Comparison of ENCODE assay signal across 25 mouse cellular contexts in genomic region chr10:76262431-76262830, GRCm38 (mm10). TPM values are rescaled to one million over a fixed set of nuclear protein-coding genes. Genes with fewer than 3 reads are reported as not detected.
DNase-seq lines count a peak whose midpoint lies in the region; ATAC-seq and TF ChIP-seq lines count a peak whose summit lies in the region.
"Had no signal": no experiment of that assay in that cellular context is flagged by ENCODE, and none has a peak within 500 bp of the region (broad histone marks: within the 10 kb centered on the region; RNA-seq: fewer than 3 reads in every experiment).

No protein-coding gene starts in this region.

- no peak overlapping the region for H3K9ac ChIP-seq in forebrain, embryonic 16.5 days (replicated peaks; ENCODE audit: low read depth, low read length)
- H3K9ac ChIP-seq: embryonic facial prominence, embryonic 12.5 days; hindbrain, embryonic 14.5 days; liver, embryonic 13.5 days; lung, embryonic 14.5 days; neural tube, embryonic 15.5 days had no signal

- no peak overlapping the region for H3K4me2 ChIP-seq in forebrain, embryonic 16.5 days (ENCODE audit: low read length)
- H3K4me2 ChIP-seq in myocyte (ENCODE audit: low read depth), result peak overlapping the region; percentile 26
- H3K4me2 ChIP-seq: embryonic facial prominence, embryonic 12.5 days; hindbrain, embryonic 14.5 days; liver, embryonic 13.5 days; lung, embryonic 14.5 days; midbrain, embryonic 11.5 days; neural tube, embryonic 15.5 days had no signal

- H3K4me1 ChIP-seq in forebrain, embryonic 10.5 days, result peaks cover 22% of the 10 kb centered on the region
- no peaks in the 10 kb centered on the region for H3K4me1 ChIP-seq in forebrain, embryonic 16.5 days (replicated peaks; ENCODE audit: control insufficient read depth, insufficient read depth, low read length)
- H3K4me1 ChIP-seq: liver, embryonic 13.5 days; neural tube, embryonic 15.5 days had no signal

- no peak for TF ChIP-seq POLR2A in myocyte (IDR thresholded peaks at IDR 0.05; ENCODE audit: insufficient read length, low read depth)

- no peaks in the 10 kb centered on the region for H3K27me3 ChIP-seq in forebrain, embryonic 10.5 days (ENCODE audit: poor library complexity, severe bottlenecking)
- H3K27me3 ChIP-seq in forebrain, embryonic 16.5 days (replicated peaks; ENCODE audit: control insufficient read depth, insufficient read depth, low read length), result no peaks in the 10 kb centered on the region
- no peaks in the 10 kb centered on the region for H3K27me3 ChIP-seq in myocyte (ENCODE audit: control insufficient read depth, insufficient read depth, insufficient read length)
- H3K27me3 ChIP-seq: embryonic facial prominence, embryonic 12.5 days; liver, embryonic 13.5 days; neural tube, embryonic 15.5 days had no signal

- peaks cover 25% of the 10 kb centered on the region for H3K36me3 ChIP-seq in forebrain, embryonic 10.5 days (replicated peaks)
- peaks cover 12% of the 10 kb centered on the region for H3K36me3 ChIP-seq in forebrain, embryonic 16.5 days (ENCODE audit: control insufficient read depth, insufficient read depth)
- H3K36me3 ChIP-seq in myocyte (ENCODE audit: control insufficient read depth, insufficient read depth), result no peaks in the 10 kb centered on the region
- H3K36me3 ChIP-seq: liver, embryonic 13.5 days had no signal

- no peaks in the 10 kb centered on the region for H3K9me3 ChIP-seq in forebrain, embryonic 10.5 days
- no peaks in the 10 kb centered on the region for H3K9me3 ChIP-seq in forebrain, embryonic 16.5 days (ENCODE audit: control insufficient read depth, low read length)
- H3K9me3 ChIP-seq: embryonic facial prominence, embryonic 12.5 days; liver, embryonic 13.5 days; neural tube, embryonic 15.5 days had no signal

- H3K4me3 ChIP-seq in forebrain, embryonic 10.5 days, result no peak overlapping the region
- no peak overlapping the region for H3K4me3 ChIP-seq in forebrain, embryonic 16.5 days (replicated peaks; ENCODE audit: low read length)
- no peak overlapping the region for H3K4me3 ChIP-seq in myocyte
- H3K4me3 ChIP-seq: embryonic facial prominence, embryonic 12.5 days; heart, adult 2 months; left cerebral cortex, adult 2 months; liver, embryonic 13.5 days; neural tube, embryonic 15.5 days had no signal

- ATAC-seq in forebrain, embryonic 16.5 days, result no peak
- ATAC-seq: forebrain, embryonic 14.5 days had no signal

- H3K79me2 ChIP-seq in myocyte (ENCODE audit: control insufficient read depth, insufficient read depth), result no peaks in the 10 kb centered on the region

- no peak overlapping the region for H3ac ChIP-seq in myocyte (ENCODE audit: control insufficient read depth, insufficient read length)

- WGBS in forebrain, embryonic 10.5 days, result 72% methylated on average over 4 of the region's 4 CpGs
- WGBS in forebrain, embryonic 16.5 days, result 76% methylated on average over 4 of the region's 4 CpGs

- no peak for DNase-seq in forebrain, embryonic 10.5 days (ENCODE audit: extremely low spot score, low spot score)
- peak; percentile 58 for DNase-seq in testis, postnatal 14 days (ENCODE audit: low spot score)
- DNase-seq in testis, postnatal 10 days (ENCODE audit: low spot score), result no peak
- no peak for DNase-seq in ovary, adult 18-20 months (ENCODE audit: low spot score)
- DNase-seq in thymus, adult 18-20 months, result no peak
- DNase-seq: adrenal gland, postnatal 25 days; B cell, adult 2 months; cerebellum, adult 11 months; cerebellum, adult 9-11 months; gastrocnemius, postnatal 14 days; heart, adult 2 months; kidney, adult 2 months; layer of hippocampus, adult 9-11 months; liver, embryonic 13.5 days; lung, embryonic 14.5 days; thymus, postnatal 4 days had no signal

- 0 out of 2 replicates have a peak overlapping the region, but pooled peaks have one; percentile 25 for H3K27ac ChIP-seq in forebrain, embryonic 10.5 days
- H3K27ac ChIP-seq in forebrain, embryonic 16.5 days (ENCODE audit: low read length), result no peak overlapping the region
- H3K27ac ChIP-seq: embryonic facial prominence, embryonic 12.5 days; heart, adult 2 months; hindbrain, embryonic 14.5 days; kidney, postnatal 0 days; left cerebral cortex, adult 2 months; liver, embryonic 13.5 days; neural tube, embryonic 15.5 days had no signal

TF ChIP-seq in myocyte, 11 proteins besides CTCF, POLR2A, EP300 and RAD21:
- no peak for TF ChIP-seq CEBPB (IDR thresholded peaks at IDR 0.05; ENCODE audit: insufficient read depth, poor library complexity, severe bottlenecking)
- TF ChIP-seq SRF (IDR thresholded peaks at IDR 0.05; ENCODE audit: control insufficient read depth, insufficient read length, low read depth), result no peak
- TF ChIP-seq E2F4 (IDR thresholded peaks at IDR 0.05; ENCODE audit: insufficient read depth), result no peak
- TF ChIP-seq MYOG (IDR thresholded peaks at IDR 0.05; ENCODE audit: control insufficient read depth in 1 of 3, insufficient read depth in 1 of 3, insufficient read length in 2 of 3, low read depth in 2 of 3), result no peak
- TF ChIP-seq TCF3 (IDR thresholded peaks at IDR 0.05; ENCODE audit: insufficient read length, low read depth), result no peak
- no peak for TF ChIP-seq TCF12 (IDR thresholded peaks at IDR 0.05; ENCODE audit: insufficient read depth, poor library complexity, severe bottlenecking)
- TF ChIP-seq REST (IDR thresholded peaks at IDR 0.05; ENCODE audit: insufficient read depth, insufficient read length), result no peak
- TF ChIP-seq POLR2AphosphoS2 (IDR thresholded peaks at IDR 0.05; ENCODE audit: insufficient read length, low read depth), result no peak
- no peak for TF ChIP-seq MAX (IDR thresholded peaks at IDR 0.05; ENCODE audit: low read depth)
- no peak for TF ChIP-seq MYOD1 (IDR thresholded peaks at IDR 0.05; ENCODE audit: control insufficient read depth in 1 of 3, insufficient read length in 2 of 3, low read depth in 2 of 3)
- no peak for TF ChIP-seq USF1 (IDR thresholded peaks at IDR 0.05; ENCODE audit: low read depth)
TF ChIP-seq in myocyte: peak in this region for 0.

RNA-seq across cellular contexts. Expression of gene S100b, which starts 8.8 kb away (rescaled TPM):
- 0.10 TPM in 1 of 2 replicates, not detected in the other for polyA plus RNA-seq in forebrain, embryonic 10.5 days (2016; fragmentation: Nextera tagmentation; extraction: Ambion mirVana)
- polyA plus RNA-seq in forebrain, embryonic 16.5 days (2015; fragmentation: Nextera tagmentation; extraction: Ambion mirVana), result 1.2 TPM in 2 replicates
- 0.04 TPM for polyA plus RNA-seq in myocyte (2012; fragmentation: generic; extraction: Trizol)
- polyA plus RNA-seq: liver, embryonic 13.5 days; lung, embryonic 14.5 days had no signal

RNA-seq across cellular contexts. Expression of gene Prmt2, which starts 24.8 kb away (rescaled TPM):
- 57.5 and 63.0 TPM in 2 replicates for polyA plus RNA-seq in forebrain, embryonic 10.5 days (2016; fragmentation: Nextera tagmentation; extraction: Ambion mirVana)
- 282 and 309 TPM in 2 replicates for polyA plus RNA-seq in forebrain, embryonic 16.5 days (2015; fragmentation: Nextera tagmentation; extraction: Ambion mirVana)
- polyA plus RNA-seq in myocyte (2012; fragmentation: generic; extraction: Trizol), result 52.4 TPM
